Mouse (Mus musculus): Measurements from ENCODE around the gene Mb. TPM values are rescaled to one million over a fixed set of nuclear protein-coding genes. Genes with fewer than 3 reads are reported as not detected.

Mb gene
- total RNA-seq, 1 experiment from 2014 or later, result 6.8 TPM

DNA sequence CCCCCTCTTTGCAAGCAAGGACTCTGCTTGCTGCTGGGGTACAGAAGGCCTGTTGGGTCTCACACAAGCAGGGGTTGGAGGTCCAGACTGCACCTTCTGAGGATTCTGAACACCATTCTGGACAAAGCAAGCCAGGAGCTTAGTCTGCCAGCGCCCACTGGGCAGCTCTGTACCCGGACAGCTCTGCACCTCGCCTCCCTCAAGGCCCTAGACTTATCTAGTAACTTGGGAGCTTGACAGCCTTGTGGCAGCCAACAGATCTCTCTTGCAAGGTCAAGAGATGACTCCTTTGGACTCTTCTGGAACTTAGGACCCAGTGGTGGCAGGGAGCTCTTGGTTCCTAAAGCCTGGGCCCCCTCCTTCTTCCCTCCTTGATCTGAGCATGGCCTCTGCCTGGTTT lies 23.4 kb downstream of the Mb start:
- peak; percentile 47 for DNase-seq

DNA sequence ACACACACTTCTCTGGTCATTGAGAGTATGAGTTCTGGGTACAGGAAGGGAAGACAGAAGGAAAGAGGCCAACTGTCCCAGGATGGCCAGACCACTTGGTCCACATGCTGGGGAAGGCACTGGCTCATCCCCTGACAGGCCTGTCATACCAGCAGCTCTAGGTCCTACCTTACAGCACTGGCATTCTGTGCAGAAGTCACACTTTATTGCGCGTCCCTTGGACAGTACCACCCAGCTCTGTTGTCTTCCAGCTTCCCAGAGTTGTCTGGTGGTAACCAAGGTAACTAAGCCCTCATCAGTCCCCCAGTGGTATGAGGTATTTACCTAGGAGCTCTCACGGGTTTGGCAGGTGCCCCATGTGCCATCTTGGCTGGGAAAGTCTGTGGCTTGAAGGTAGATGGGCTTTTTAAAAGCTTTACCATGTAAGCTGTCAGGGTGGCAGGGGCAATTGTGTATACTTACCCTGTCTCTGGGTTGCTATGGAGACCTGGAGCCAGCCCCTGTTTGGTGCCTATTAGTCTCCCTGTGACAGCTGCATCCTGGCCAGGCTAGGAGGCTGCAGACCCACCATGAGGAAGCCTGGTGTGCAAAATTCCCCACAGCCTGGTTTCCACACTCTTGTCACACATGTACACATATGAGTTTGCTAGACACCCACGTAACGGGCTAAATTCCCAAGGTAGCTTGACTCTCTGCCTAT lies 24.4 kb downstream of the Mb start:
- peak; percentile 1 for DNase-seq

DNA sequence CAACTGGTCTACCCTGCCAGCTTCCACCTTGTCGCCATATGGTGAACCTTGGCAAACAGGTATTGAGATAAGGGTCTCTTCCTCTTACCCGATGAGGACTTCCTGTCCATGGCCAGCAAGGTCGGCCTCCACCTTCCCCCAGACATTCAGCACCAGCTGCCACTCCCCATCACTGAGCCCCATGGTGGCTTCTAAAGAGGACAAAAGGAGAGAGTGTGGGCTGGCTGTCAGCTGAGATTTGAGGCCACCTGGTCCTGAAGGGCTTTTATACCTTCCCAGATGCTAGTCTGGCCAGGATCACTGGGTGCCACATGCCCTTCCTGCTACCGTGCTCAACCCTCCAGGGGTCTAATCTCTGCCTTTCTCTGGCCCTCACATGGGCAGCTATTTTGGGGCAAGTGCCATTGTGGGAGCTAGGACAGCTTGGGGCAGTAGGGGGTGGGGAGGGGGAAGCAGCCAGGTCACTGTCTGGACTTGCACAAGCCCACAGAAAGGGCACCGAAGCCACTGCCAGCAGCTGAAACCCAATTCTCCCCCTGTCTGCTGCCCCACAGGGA lies 28.0 kb downstream of the Mb start:
- DNase-seq, result no peak

DNA sequence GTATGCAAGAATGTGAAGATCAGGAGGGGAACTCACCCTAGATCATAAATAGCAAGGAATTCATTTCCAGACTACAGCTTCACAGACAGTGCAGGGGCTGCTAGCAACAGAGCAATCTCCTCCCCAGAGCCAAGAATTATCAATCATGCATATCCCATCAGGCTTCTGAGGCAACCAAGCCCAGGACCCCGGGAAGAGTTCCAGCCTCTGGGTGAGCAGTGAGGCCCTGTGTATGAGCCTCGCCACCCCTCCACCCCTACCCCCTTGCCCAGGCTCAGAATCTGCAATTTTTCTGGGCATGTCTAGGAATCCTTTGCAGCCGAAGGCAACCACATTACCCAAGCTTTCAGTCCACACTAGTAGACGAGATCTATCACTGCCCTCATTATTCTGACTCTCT lies 28.6 kb downstream of the Mb start:
- peak; percentile 1 for DNase-seq

DNA sequence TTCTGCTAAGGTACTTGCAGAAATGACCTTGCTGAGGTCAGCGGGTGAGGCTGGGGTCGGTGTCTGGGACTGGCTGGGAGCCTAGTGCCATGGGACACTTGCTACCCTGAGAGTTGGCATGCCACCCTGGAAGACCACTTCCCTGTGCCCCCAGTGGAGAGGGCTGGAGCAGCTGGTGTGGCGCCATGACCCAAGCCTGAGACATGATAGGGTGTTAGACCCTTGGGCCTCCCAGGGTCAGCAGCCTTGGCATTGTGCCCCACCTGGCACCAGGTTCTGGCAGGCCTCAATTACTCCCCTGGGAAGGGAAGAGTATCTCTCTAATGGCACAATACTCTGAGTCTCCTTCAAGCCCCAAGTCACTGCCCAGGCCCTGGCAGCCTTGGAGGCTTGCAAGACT lies 29.4 kb downstream of the Mb start:
- peak; percentile 56 for DNase-seq

DNA sequence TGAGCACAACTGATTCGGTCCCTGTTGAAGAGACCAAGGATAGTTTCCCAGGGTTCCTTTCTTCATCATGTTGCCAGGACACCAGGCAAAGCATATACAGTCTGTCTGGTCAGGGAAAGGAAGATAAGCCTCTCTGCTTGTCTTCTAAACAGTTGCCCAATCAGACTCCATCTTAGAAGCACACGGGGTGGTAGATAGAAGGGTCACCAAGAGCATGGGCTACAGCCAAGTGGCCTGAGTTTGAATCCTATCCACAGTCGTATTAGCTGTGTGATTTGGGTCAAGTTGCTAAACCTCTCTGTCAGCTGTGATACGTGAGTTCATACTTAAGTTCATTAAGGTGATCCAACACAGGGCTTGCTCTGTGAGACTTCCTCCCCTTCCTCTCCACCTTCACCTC lies 30.3 kb downstream of the Mb start:
- DNase-seq, result no peak

DNA sequence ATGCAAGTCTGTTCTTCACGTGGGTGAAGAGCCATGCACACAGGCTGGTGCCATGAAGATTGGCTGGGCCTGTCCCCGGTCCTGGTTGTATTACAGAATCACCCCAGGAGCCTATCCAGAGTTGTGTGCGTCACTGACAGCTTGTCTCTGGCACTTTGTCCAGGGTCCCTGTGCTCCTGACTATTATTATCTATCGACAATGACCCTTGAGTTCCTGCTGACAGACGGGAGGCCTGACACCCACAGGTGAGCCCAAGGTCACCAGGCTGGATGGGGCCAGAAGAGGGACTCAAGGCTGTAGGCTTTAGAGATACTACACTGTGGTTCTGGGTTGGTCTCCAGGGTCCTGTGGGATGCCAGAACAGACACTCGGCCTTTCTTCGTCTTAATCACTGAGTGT lies 30.9 kb downstream of the Mb start:
- peak; percentile 6 for DNase-seq

DNA sequence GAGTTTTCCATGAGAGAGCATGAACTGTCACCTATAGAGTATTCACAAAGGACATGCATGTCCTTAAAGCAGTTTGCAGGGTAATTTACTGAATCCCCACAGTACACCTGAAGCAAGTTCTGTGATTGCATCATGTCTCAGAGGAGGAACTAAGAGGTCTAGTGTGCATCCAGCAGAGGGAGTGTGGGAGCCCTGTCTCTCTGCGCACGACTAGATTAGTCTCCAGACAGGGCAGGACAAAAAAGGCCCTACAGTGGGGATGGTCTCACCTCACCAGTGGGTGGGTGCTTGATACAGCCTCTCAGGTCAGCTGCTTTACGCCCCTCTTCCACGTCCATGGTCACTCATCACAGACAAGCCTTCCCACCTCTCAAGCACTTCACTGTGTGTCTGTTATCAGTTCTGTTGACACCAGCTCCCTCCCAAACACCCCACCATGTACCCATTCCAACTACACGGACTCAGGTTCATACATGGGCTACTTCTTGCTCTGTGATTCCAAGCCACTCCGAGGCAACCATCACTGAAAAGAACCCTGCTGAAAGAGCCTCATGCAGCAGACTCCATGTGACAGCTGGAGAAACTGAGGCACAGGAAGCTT lies 31.6 kb downstream of the Mb start:
- DNase-seq, result peak; percentile 53

DNA sequence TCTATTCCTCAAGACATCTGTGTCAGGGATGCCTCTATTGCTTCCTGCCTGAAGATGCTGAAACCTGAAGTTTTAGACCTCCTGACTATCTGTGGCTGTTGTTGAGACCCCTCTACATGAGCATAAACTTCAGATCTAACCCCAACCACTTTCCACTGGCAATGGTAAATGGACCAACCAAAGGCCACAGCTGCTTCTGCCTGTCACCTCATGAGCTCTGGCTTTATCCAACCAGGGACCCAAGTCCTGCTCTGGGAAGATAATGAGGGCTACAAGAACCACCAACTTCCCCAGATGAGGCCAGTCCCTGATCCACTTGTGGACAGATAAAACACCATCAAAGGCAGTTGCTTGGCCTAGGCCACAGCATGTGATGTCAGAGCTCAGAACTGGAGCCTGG lies 32.6 kb downstream of the Mb start:
- DNase-seq, result no peak

DNA sequence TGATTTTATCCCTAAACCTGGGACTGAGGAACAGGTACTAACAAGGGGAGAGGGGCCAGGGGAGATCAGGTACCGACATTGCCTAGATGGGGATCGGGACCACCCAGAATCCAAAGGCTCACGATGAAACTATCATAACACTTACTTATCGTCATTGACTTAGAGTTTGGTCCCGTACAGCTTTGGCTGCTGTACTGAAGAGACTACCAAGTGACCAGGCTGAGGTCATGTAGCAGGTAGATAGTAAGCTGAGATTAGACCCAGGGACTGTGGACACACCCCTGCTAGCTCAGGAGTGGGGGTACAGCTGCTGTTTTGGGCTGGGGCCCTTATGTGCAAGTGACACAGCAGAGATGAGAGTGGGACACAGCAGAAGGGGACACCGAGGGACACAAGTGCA lies 34.0 kb downstream of the Mb start:
- no peak for DNase-seq

DNA sequence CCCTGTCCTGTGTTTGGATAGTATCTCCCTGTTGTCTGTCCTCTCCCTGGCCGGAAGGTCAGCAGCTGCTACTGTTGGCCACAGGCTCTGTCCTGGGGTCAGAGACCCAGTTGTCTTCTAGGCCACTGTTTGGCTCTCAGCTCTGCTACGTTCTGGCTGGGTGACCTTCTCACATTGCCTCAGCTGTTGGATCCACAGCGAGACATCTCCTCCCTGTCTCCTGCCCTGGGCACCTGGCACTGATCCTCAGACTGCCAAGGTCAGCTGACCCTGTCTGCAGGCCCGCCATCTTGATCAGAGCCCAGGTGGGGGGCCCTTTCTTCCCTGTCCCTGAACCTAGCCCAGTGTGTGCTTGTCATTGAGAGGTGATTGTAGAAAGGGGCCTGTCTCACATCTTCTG lies 35.5 kb downstream of the Mb start:
- DNase-seq, result peak; percentile 29

DNA sequence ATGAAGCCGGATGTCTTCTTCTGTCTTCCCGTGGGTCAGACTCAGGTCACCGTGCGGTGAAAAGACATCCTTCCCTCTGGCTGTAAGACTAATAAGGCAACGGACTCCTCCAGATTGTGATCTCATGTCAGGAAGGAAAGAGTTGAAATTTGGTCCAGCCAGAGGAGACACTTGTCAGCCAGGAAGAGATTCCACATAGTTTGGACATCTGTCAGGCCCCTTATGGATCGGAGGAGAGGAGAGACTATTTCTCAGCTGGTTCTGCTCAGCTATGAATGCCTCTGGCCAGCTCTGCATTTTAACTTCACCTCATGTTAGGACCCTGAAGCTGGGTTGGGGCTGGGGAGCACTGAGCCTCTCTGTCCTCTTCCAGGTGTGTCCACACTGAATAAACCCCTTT lies 36.0 kb downstream of the Mb start:
- DNase-seq, result no peak

DNA sequence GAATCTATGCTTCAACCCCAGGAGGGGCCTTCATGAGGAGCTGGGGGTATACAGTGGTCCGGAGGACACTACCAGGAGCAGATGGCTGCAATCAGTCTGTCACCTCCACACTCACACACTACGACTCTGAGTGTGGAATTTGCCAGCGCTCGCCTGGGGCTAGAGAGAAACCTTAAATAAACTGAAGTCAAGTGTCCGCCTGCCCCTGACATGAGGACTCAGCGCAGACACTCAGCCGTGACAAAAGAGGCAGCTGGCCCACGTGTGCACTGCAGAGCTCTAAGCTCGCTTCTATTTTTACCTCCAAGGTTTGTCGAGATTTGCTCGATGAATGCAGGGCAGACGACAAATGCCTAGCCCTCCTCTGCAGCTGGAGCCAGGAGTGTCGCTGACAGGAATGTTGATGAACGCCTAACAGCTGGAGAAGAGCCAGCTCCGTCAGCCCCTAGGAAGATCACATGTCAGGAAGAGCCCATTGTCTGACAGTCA lies 36.7 kb downstream of the Mb start:
- DNase-seq, result peak; percentile 63

DNA sequence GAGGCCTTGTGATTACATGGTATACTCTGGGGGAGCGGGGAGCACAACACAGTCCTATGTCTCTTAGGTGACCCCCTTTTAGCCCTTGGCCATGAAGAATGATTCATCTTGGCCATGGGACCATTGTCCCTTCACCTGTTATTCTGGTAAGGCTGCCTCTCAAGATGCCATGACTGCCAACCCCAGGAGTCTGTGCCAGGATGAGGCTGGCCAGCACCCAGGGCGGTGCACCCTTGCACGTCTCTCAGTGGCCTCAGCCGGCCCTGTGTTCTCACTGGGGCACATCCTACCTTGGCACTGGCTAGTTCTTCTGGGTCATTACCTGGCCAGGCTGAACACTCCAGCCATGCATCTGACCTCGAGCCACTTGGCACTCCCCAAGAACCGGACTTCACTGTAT lies 41.6 kb downstream of the Mb start:
- DNase-seq, result peak; percentile 71

DNA sequence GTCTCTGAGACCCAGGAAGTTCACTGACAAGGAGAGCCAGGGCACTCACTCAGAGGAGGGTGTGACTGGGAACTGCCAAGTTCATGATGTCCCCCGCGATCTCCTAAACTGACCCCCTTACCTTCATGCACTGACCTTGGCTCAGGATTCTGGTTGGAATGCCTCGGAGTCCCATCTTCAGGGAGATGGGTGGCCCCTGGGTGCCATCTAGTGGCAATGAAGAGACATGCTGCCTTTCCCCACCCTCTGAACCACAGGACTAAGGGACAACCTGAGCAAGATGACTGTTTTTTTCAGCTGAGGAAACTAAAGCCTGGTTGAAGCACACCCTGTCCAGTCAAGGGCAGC lies 46.6 kb downstream of the Mb start:
- peak; percentile 81 for DNase-seq

DNA sequence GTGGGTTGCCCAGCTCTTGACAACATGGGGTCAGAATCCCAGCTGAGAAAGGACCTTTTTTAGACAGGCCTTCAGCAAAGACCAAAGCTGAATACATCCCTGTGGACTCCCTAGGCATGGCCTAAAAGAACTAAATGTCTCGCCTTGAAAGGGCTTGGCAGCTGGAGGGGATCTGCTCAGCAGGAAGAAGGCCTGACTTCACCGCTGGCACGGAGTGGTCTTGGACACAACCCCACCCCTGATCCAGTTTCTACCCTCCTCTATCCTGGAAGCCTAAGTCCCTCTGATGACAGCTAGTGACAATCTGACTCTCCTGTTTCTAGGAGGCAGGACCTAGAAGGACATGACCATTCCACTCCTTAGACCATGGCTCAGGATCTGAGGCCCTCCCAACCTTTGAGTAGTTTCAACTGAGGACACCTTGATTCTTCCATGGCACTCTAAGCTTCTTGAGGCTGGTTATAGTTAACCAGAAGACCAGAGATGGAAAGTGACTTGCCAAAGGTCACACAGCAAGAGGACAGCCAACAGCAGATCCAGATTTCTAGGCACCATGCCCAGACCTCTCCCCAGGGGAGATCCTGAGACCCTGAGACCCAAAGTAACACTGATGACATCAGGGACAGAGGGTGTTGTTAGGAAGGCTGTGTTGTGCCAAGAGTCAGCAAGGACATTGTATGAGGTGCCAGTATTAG lies 47.1 kb downstream of the Mb start:
- peak; percentile 50 for DNase-seq

DNA sequence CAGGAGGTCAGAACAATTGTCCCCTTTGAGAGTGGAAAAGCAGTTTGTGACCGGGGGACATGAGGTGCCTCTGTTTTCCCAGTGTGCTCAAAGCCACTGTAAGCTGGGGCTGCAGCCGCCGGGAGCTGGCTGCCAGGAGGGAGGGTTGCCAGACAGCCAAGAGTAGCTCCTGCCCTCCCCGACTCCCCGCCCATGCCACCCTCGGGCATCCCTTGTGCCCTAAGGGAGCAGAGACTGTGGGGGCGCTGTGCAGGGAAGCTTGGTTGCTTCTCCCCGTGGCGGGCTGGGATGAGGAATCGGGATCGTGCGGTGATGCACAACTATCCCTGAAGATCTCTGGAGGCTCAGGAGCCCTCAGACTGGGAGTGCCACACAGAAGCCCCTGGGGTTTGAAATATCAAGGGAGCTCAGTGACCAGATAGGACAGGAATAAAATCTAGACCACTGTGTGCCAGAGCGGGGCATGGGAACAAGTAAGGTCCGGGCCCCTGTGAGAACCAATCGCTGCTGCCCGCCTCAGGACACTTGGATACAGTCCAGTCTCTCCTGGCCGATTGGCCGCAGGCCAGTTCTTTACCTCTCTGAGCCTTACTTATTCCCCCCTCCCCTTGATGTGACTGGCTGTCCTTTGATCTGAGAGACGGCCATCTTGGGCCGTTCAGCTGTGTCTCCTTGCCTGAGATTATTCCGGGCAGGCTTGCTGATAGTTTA lies 51.4 kb downstream of the Mb start:
- peak; percentile 77 for DNase-seq

DNA sequence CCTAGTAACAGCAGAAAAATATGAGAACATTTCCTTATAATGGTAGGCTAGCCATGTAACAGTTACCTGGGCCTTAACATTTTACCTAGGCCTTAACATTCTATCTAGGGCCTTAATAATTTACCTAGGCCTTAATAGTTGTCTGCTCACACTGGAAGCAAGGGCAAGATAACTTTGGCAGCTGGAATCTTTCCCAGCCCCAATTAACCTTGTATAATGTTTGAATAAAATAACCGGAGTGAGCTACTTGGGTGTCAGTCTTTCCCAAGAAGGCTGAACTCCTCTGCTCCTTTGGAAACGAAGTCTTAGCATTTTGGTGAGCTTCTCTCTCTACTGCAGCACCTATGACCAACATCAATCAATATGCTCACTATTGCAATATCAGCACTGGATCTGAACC lies 52.4 kb downstream of the Mb start:
- no peak for DNase-seq

DNA sequence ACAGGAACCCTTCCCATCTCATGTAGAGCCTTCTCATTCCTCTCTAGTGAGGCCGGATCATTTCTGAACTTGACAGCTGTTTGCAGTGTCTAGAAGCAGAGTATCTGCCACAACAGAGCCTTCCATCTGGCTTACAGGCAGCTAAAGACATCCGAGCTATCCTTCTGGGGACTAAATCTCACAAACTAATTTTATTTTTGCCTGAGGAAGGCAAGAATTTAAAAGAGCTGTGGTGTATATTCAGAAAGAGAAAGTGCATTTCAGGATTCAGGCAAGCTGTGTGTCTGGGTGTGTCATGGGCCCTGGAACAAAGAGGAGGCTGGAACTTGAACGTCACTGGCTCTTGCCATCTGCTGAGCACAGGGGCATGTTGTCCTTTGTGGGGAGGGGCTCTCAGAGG lies 56.1 kb downstream of the Mb start:
- no peak for DNase-seq

DNA sequence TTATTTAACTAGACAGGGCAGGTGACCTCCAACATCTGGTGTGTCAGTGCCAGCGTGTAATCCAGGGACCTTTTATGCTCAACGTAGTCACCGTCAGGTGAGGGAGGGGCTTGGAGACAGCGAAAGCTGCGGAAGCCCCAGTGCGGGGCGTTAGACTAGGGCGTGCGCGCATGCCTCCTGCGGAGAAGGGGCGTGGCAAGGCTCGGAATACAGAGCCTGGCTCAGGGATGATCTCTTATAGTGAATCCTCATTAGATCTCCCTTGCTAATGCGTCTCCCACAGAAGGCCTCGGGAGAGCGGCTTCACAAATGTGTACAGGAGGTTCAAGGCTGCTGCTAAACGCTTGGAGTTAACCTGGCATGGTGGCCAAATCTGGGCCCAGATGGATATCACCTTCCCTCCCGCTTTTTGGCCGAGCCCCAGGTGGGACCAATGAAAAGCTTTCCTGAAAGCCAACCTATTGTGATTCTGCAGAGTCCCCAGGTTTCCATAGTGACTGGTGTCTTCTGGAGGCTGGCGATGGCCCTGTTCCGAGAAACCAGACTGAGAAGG lies 62.9 kb downstream of the Mb start:
- peak; percentile 51 for DNase-seq

DNA sequence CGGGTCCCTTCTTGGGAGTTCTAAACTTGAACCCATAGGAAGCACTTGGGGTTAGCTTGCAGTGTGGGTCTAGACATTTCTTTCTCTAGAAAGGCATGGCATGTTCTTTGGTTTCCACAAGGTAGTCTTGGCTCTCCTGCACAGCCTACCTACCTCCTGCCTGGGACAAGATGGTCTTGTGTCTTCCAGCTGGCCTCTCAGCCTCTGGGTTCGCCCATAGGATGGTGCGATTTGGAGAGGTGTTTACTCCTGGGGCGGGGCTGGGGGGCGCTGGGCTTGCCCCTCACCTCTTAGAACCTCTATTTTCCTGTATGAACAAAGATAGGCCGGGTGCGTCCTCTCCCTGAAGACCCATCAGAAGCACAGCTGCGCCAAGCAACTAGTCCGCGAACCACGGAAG lies 63.3 kb downstream of the Mb start:
- no peak for DNase-seq

DNA sequence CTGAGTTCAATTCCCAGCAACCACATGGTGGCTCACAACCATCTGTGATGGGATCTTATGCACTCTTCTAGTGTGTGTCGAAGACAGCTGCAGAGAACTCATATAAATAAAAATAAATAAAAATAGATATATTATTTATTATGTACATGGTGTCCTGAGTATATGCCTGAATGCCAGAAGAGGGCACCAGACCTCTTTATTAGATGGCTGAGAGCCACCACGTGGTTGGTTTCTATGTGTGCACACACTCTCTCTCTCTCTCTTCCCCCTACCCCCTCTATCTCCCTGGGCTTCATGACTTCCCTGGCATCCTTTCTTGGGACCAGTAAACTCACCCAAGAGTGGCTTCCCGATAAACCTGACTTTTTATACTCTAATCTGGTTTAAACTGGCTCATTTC lies 67.7 kb downstream of the Mb start:
- DNase-seq, result peak; percentile 24

DNA sequence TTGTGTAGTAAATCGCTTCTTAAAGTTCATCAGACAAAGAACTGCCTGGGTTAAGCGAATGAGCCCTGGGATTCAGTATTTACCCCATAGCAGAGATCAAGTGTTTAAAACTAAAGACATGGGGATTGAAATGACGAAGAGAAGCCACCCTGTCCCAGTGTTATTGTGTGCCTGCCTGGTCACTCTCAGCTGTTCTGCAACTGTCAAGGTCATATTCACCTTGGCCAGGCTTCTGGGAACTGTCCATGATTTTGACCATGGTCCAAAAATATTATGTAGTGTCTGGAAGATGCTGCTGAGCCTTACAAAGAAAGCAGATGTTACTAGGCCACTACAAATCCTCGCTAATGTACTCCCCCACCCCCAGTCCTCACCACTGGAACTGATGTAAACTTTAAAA lies 70.7 kb downstream of the Mb start:
- peak; percentile 49 for DNase-seq

Data from adrenal gland, postnatal 14 days (tissue).